Mouse (Mus musculus) activated CD4-positive, CD25-positive, alpha-beta regulatory T cell, adult 4 months (primary cell): ENCODE measurements around the gene Tmem253. TPM values are rescaled to one million over a fixed set of nuclear protein-coding genes. Genes with fewer than 3 reads are reported as not detected.

Experiments used
- ATAC-seq: one replicate; pipeline ENCODE4 v1.8.0; 2017
- polyA plus RNA-seq, 2 experiments: library from polyadenylated mRNA; unstranded; fragments of 100-300 nt; shearing (Covaris generic); gene quantifications; one replicate each; pipeline ENCODE4 v1.2.1; 2017

The Tmem253 gene
- polyA plus RNA-seq, 2 experiments from 2014 or later = 0.98 TPM; not detected in 1

- peak; percentile 76 for ATAC-seq
Measured at GRCm38 (mm10) chr14:52008321-52009203, 6.9 kb upstream of the Tmem253 start.

GRCm38 (mm10) chr14:52009361-52009760 lies 6.1 kb upstream of the Tmem253 start:
- ATAC-seq = no peak

- no peak for ATAC-seq
Measured at GRCm38 (mm10) chr14:52009841-52010240, 5.6 kb upstream of the Tmem253 start.

GRCm38 (mm10) chr14:52010446-52011111 lies 4.9 kb upstream of the Tmem253 start:
- ATAC-seq = no peak

- no peak for ATAC-seq
Measured at GRCm38 (mm10) chr14:52011683-52012082, 3.8 kb upstream of the Tmem253 start.

GRCm38 (mm10) chr14:52012085-52012484 lies 3.4 kb upstream of the Tmem253 start:
- no peak for ATAC-seq

GRCm38 (mm10) chr14:52012553-52012952 lies 2.9 kb upstream of the Tmem253 start:
- ATAC-seq = no peak

GRCm38 (mm10) chr14:52013021-52013610 lies 2.3 kb upstream of the Tmem253 start:
- ATAC-seq = no peak

- peak; percentile 41 for ATAC-seq
Measured at GRCm38 (mm10) chr14:52013771-52014219, 1.7 kb upstream of the Tmem253 start.

GRCm38 (mm10) chr14:52014271-52014760 lies 1.1 kb upstream of the Tmem253 start:
- ATAC-seq = no peak

GRCm38 (mm10) chr14:52014761-52015311 lies 622 bp upstream of the Tmem253 start:
- ATAC-seq = no peak

GRCm38 (mm10) chr14:52016625-52017405 lies 1.4 kb downstream of the Tmem253 start:
- no peak for ATAC-seq

- no peak for ATAC-seq
Measured at GRCm38 (mm10) chr14:52017662-52018061, 2.2 kb downstream of the Tmem253 start.

- no peak for ATAC-seq
Measured at GRCm38 (mm10) chr14:52018248-52019050, 3.0 kb downstream of the Tmem253 start.

- ATAC-seq = peak; percentile 27
Measured at GRCm38 (mm10) chr14:52019051-52019589, 3.7 kb downstream of the Tmem253 start.

GRCm38 (mm10) chr14:52019590-52020340 lies 4.3 kb downstream of the Tmem253 start:
- ATAC-seq = peak; percentile 74

- peak; percentile 11 for ATAC-seq
Measured at GRCm38 (mm10) chr14:52020486-52021137, 5.2 kb downstream of the Tmem253 start, which contains the start of gene Zfp219. Zfp219 (minus strand) TSS chr14:52020733.

GRCm38 (mm10) chr14:52021138-52021529 lies 5.7 kb downstream of the Tmem253 start:
- no peak for ATAC-seq

- no peak for ATAC-seq
Measured at GRCm38 (mm10) chr14:52021568-52022212, 6.2 kb downstream of the Tmem253 start.
